Comparison of ENCODE assay signal across 10 mouse cellular contexts in the genomic region with DNA sequence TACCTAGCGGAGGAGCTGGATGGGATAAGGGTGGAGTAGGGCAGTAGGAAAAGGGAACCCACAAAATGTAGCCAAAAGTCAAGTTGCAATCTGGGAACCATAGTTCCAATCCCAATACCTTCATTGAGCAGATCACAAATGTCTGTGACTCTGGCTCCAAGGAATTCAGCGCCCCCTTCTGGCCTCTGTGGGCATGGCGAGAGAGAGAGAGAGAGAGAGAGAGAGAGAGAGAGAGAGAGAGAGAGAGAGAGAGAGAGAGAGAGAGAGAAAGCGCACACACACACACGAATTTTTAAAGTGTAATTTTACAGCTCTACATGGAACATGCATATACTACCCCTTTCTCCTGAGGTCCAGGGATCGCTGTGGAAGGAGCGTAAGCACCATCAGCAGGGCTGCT. TPM values are rescaled to one million over a fixed set of nuclear protein-coding genes. Genes with fewer than 3 reads are reported as not detected.
DNase-seq lines count a peak whose midpoint lies in the region; ATAC-seq and TF ChIP-seq lines count a peak whose summit lies in the region.
"Had no signal": no experiment of that assay in that cellular context is flagged by ENCODE, and none has a peak within 500 bp of the region (broad histone marks: within the 10 kb centered on the region; RNA-seq: fewer than 3 reads in every experiment).

No protein-coding gene starts in this region.

- H3K36me3 ChIP-seq in lung, embryonic 14.5 days (ENCODE audit: insufficient read depth): no peaks in the 10 kb centered on the region
- H3K36me3 ChIP-seq: limb, embryonic 12.5 days had no signal

- H3K9ac ChIP-seq in lung, embryonic 14.5 days: no peak overlapping the region
- H3K9ac ChIP-seq: limb, embryonic 12.5 days had no signal

- H3K9me3 ChIP-seq in lung, embryonic 14.5 days (ENCODE audit: low read depth, low read length): no peaks in the 10 kb centered on the region
- H3K9me3 ChIP-seq: limb, embryonic 12.5 days had no signal

- H3K4me1 ChIP-seq in lung, embryonic 14.5 days (ENCODE audit: insufficient read depth): no peaks in the 10 kb centered on the region
- H3K4me1 ChIP-seq: limb, embryonic 12.5 days had no signal

- TF ChIP-seq CTCF in lung, embryonic 14.5 days (IDR thresholded peaks at IDR 0.05; ENCODE audit: low read depth): peak; percentile 47

- no peaks in the 10 kb centered on the region for H3K27me3 ChIP-seq in lung, embryonic 14.5 days (ENCODE audit: insufficient read depth, low read length)
- H3K27me3 ChIP-seq: limb, embryonic 12.5 days had no signal

- H3K27ac ChIP-seq in lung, embryonic 14.5 days (ENCODE audit: low read depth): no peak overlapping the region
- H3K27ac ChIP-seq: limb, embryonic 12.5 days had no signal

- 22% methylated on average over 7 of the region's 7 CpGs for WGBS in lung, embryonic 14.5 days

- DNase-seq in cerebellum, postnatal 14 days: peak; percentile 44 to 77
- no peak for DNase-seq in cerebellum, adult 18-20 months
- DNase-seq in lung, embryonic 14.5 days: peak; percentile 31
- no peak for DNase-seq in lung, postnatal 25 days (ENCODE audit: low spot score)
- peak; percentile 53 for DNase-seq in brain, adult 2 months (ENCODE audit: low read depth, low spot score)
- peak; percentile 47 for DNase-seq in lung, postnatal 36 days
- no peak for DNase-seq in neural tube, embryonic 10.5 days (ENCODE audit: extremely low spot score, low spot score)

- no peak overlapping the region for H3K4me3 ChIP-seq in lung, embryonic 14.5 days (ENCODE audit: low read depth, low read length)
- H3K4me3 ChIP-seq: limb, embryonic 12.5 days had no signal

- ATAC-seq in lung, embryonic 14.5 days (ENCODE audit: insufficient read depth): no peak
- ATAC-seq in erythroid progenitor cell, adult 5-6 weeks (replicated peaks; ENCODE audit: low FRiP score, poor library complexity, severe bottlenecking): no peak

- no peak overlapping the region for H3K4me2 ChIP-seq in lung, embryonic 14.5 days
- H3K4me2 ChIP-seq: limb, embryonic 12.5 days had no signal

RNA-seq across cellular contexts. Expression of a gene that starts 6.8 kb away (rescaled TPM):
- polyA plus RNA-seq in lung, embryonic 14.5 days (2014; fragmentation: Nextera tagmentation; extraction: Ambion mirVana): 1.6 and 1.7 TPM in 2 replicates
- 237 and 287 TPM in 2 replicates for total RNA-seq in erythroid progenitor cell, adult 5-6 weeks (2015; ENCODE audit: low replicate concordance)
- total RNA-seq in erythroid progenitor cell, adult 5-6 weeks (2017; ENCODE audit: low replicate concordance): 417 and 443 TPM in 2 replicates

RNA-seq across cellular contexts. Expression of a gene that starts 14.2 kb away (rescaled TPM):
- not detected in 2 replicates for polyA plus RNA-seq in lung, embryonic 14.5 days (2014; fragmentation: Nextera tagmentation; extraction: Ambion mirVana)
- total RNA-seq in erythroid progenitor cell, adult 5-6 weeks (2015; ENCODE audit: low replicate concordance): not detected in 2 replicates
- total RNA-seq in erythroid progenitor cell, adult 5-6 weeks (2017; ENCODE audit: low replicate concordance): not detected in 2 replicates
- total RNA-seq: ES-E14 had no signal
- polyA plus RNA-seq: limb, embryonic 12.5 days had no signal

RNA-seq across cellular contexts. Expression of a gene that starts 29.5 kb away (rescaled TPM):
- polyA plus RNA-seq in lung, embryonic 14.5 days (2014; fragmentation: Nextera tagmentation; extraction: Ambion mirVana): not detected in 2 replicates
- not detected in 2 replicates for total RNA-seq in erythroid progenitor cell, adult 5-6 weeks (2015; ENCODE audit: low replicate concordance)
- not detected in 2 replicates for total RNA-seq in erythroid progenitor cell, adult 5-6 weeks (2017; ENCODE audit: low replicate concordance)

RNA-seq across cellular contexts. Expression of a gene that starts 36.2 kb away (rescaled TPM):
- 21.5 and 24.5 TPM in 2 replicates for polyA plus RNA-seq in lung, embryonic 14.5 days (2014; fragmentation: Nextera tagmentation; extraction: Ambion mirVana)
- 33.9 and 52.0 TPM in 2 replicates for total RNA-seq in erythroid progenitor cell, adult 5-6 weeks (2015; ENCODE audit: low replicate concordance)
- total RNA-seq in erythroid progenitor cell, adult 5-6 weeks (2017; ENCODE audit: low replicate concordance): 25.2 and 42.7 TPM in 2 replicates

RNA-seq across cellular contexts. Expression of a gene that starts 46.8 kb away (rescaled TPM):
- 8.6 and 9.8 TPM in 2 replicates for polyA plus RNA-seq in lung, embryonic 14.5 days (2014; fragmentation: Nextera tagmentation; extraction: Ambion mirVana)
- 0.72 TPM in 1 of 2 replicates, not detected in the other for total RNA-seq in erythroid progenitor cell, adult 5-6 weeks (2015; ENCODE audit: low replicate concordance)
- total RNA-seq in erythroid progenitor cell, adult 5-6 weeks (2017; ENCODE audit: low replicate concordance): 0.39 TPM in 1 of 2 replicates, not detected in the other

Comparison
In these comparisons a context has a peak if more than half of its experiments do, and no peak if none do; other contexts are left out.
1. DNase-seq: peak in cerebellum, postnatal 14 days (2 of 2), lung, embryonic 14.5 days (single experiment), brain, adult 2 months (single experiment) and lung, postnatal 36 days (single experiment); none in cerebellum, adult 18-20 months (0 of 2), lung, postnatal 25 days (single experiment) and neural tube, embryonic 10.5 days (single experiment).